Mouse (Mus musculus) kidney, adult 2 months (tissue): ENCODE data around the gene Dbn1.

ENCODE experiments used
- CTCF ChIP-seq: fragments of 200-500 bp; conservative IDR thresholded peaks from 2 replicates; pipeline ENCODE4 v1.5.1; 2011; ENCODE audit warnings: low read depth, mild to moderate bottlenecking, control low read depth, low read length, moderate library complexity, mixed read lengths; ENCODE audit not compliant: insufficient read depth, insufficient read length
- POLR2A ChIP-seq: fragments of 200-500 bp; IDR thresholded peaks from one replicate; pipeline ENCODE4 v1.6.1; 2011; ENCODE audit warnings: low read depth, low read length, control low read depth

DNA sequence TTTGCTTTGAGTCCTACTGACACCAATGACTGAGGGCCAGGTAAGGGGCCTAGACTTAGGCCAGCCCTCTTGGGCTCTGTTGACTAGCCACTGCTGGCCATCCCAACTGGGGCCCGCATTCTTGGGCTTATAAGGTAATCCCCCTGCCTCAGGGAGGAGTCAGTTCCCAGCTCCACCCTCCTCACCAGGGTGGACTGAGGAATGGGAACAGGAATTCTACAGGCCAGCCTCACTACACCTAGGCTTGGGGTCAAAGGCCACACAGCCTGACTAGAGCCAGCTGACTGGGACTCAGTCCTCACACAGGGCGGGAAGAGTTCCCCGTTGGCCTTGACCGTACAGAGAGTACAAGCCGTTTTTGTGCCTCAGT, 23.6 kb upstream of the Dbn1 start:
- TF ChIP-seq CTCF (no peak), POLR2A (no peak)
